Mouse (Mus musculus) spleen, adult 10 weeks (tissue): ENCODE data around the gene Jam3. TPM values are rescaled to one million over a fixed set of nuclear protein-coding genes. Genes with fewer than 3 reads are reported as not detected.

Experiments
- polyA plus RNA-seq: library from polyadenylated mRNA; stranded (reverse); fragments of 350-450 nt; fragmentation: Illumina TruSeq; extraction: RNeasy Lipid Tissue Mini Kit (QIAGEN cat#74804); gene quantifications from one replicate; pipeline ENCODE4 v1.2.3, GENCODE M21; 2015; ENCODE audit warnings: low replicate concordance; ENCODE audit not compliant: insufficient read depth

The Jam3 gene
- polyA plus RNA-seq = 21.2 TPM

DNA sequence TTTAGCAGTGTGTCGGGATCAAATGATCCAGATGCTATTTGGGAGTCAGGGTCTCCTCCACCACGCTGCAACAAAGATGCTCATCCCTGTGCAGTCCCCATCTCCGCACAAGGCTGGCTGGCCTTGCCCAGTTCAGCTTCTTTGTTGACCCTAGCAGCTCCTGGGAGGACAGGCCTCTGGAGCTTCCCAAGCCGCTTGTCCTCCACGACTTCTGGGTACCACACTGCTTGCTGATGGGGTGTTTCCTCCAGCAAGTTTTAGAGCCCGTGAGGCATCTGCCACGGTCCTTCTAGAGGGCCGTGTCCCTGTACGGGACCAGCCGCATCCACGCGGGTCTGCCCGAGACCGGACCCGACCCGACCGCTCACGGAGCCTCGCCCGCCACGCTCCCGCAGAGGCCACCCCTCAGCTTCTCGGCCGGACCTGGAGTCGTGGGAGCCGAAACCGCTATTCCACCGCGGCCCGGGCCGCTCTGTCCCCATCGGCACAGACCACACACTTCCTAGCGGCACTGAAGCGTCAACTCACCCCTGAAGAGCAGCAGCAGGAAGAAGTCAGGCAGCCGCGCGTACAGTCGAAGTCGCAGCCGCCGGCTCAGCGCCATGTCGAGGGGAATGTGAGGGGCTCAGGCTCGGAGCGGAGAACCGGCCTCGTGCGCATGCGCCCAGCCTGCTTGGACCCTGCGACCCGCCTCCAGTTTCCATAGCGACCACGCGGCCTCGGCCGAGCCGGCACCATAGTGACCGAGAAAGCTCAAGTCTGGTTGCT is at the start of gene Jam3:
Jam3 (minus strand) TSS at position 659 of the 768 bp plus-strand sequence.

Other genes with a start within 250 kb of the Jam3 start
- gene Gm1110, start 232.3 kb downstream of the Jam3 start, polyA plus RNA-seq = not detected
- gene Acad8, start 155.9 kb downstream of the Jam3 start, polyA plus RNA-seq = 20.3 TPM
- 43.8 TPM for gene Thyn1, start 155.7 kb downstream of the Jam3 start, polyA plus RNA-seq
- 28.4 TPM for gene Vps26b, start 125.4 kb downstream of the Jam3 start, polyA plus RNA-seq
- gene Ncapd3, start 125.2 kb downstream of the Jam3 start, polyA plus RNA-seq = 39.1 TPM
- 0.37 TPM for gene Igsf9b, start 143.8 kb upstream of the Jam3 start, polyA plus RNA-seq
- not detected for gene Spata19, start 241.4 kb upstream of the Jam3 start, polyA plus RNA-seq